Mouse (Mus musculus): Measurements from ENCODE around the gene Gm28998. TPM values are rescaled to one million over a fixed set of nuclear protein-coding genes. Genes with fewer than 3 reads are reported as not detected.
"Not testable (repeated sequence)": the region's sequence is repeated elsewhere in the genome, so short reads cannot be mapped to it uniquely, and the experiment has no call there.

The Gm28998 gene
- polyA plus RNA-seq (2014; fragmentation: Nextera tagmentation; extraction: Ambion mirVana) = not detected in 2 replicates

DNA sequence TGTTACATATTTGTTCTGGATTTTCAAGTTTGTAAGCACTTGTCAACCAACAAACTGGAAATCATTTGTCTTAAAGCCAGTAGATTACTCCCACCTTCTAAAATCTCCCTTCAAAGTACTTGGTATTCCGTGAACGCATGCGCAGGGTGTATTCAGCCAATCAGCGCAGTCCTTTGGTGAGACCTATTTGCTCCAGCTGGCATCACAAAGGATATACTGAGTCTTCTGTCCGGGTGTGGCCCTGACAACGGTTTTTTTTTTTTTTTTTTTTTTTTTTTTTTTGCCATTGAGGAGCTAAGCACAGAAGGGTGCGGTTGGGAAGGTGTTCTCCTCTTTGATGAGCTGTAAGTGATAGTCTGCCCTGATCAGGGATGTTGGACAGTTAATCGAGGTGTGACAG, at the start of gene Gm28998:
Gm28998 (plus strand) TSS at position 301 of the 400 bp plus-strand sequence.
- not testable (repeated sequence) for ATAC-seq (ENCODE audit: low FRiP score, low TSS enrichment); DNase-seq; H3K36me3 ChIP-seq (ENCODE audit: control insufficient read depth, insufficient read depth, low read length); H3K9me3 ChIP-seq (ENCODE audit: control insufficient read depth, low read length); H3K9ac ChIP-seq (replicated peaks; ENCODE audit: low read length); H3K27ac ChIP-seq (replicated peaks; ENCODE audit: low read depth, low read length); H3K4me2 ChIP-seq (ENCODE audit: low read length); H3K4me1 ChIP-seq (ENCODE audit: control insufficient read depth, insufficient read depth, low read length); H3K4me3 ChIP-seq (replicated peaks; ENCODE audit: low read depth, low read length); H3K27me3 ChIP-seq (ENCODE audit: control insufficient read depth, insufficient read depth, low read length)
- WGBS = no CpG with 5 or more reads among the region's 8 CpGs

Other genes with a start within 250 kb of the Gm28998 start
- gene Gm21244, start 84.5 kb upstream of the Gm28998 start, polyA plus RNA-seq (2014; fragmentation: Nextera tagmentation; extraction: Ambion mirVana) = not detected in 2 replicates
- gene Gm21788, start 151.2 kb downstream of the Gm28998 start, polyA plus RNA-seq (2014; fragmentation: Nextera tagmentation; extraction: Ambion mirVana) = not detected in 2 replicates

Measured in midbrain, embryonic 14.5 days (tissue).